Mouse (Mus musculus): ENCODE results near the gene Zfp874b. TPM values are rescaled to one million over a fixed set of nuclear protein-coding genes. Genes with fewer than 3 reads are reported as not detected.

Gene Zfp874b
- polyA plus RNA-seq (2012; ENCODE audit: insufficient read depth, insufficient read length, low replicate concordance, missing spikeins) = 211 and 281 TPM in 2 replicates

GRCm38 (mm10) chr13:67483625-67484423 lies at the start of gene Zfp874b:
Gene Zfp874b (minus strand): TSS chr13:67484258.
- H3K27ac ChIP-seq (ENCODE audit: insufficient read depth, low read depth, low read length) = peak within 1 kb of the TSS; percentile 57
- no peaks in the 10 kb centered on the region; the same call in 1 of the 2 replicates for H3K4me1 ChIP-seq (ENCODE audit: control insufficient read depth, insufficient read depth, low read length)
- no peak for TF ChIP-seq CTCF (IDR thresholded peaks at IDR 0.05; ENCODE audit: insufficient read depth, low read depth, low read length)
- TF ChIP-seq POLR2A (IDR thresholded peaks at IDR 0.05; ENCODE audit: insufficient read depth, low read depth, low read length) = 0 out of 2 replicates have a peak, but pooled peaks have one; percentile 20
- WGBS = 1% methylated on average over 20 of the region's 20 CpGs
- H3K4me3 ChIP-seq (ENCODE audit: insufficient read depth, low read depth, low read length) = peak within 1 kb of the TSS; percentile 65

- 74% methylated on average over 3 of the region's 3 CpGs for WGBS
- no peaks in the 10 kb centered on the region for H3K4me1 ChIP-seq (ENCODE audit: control insufficient read depth, insufficient read depth, low read length)
- H3K4me3 ChIP-seq (ENCODE audit: insufficient read depth, low read depth, low read length) = no peak overlapping the region
- no peak overlapping the region for H3K27ac ChIP-seq (ENCODE audit: insufficient read depth, low read depth, low read length)
- TF ChIP-seq POLR2A (IDR thresholded peaks at IDR 0.05; ENCODE audit: insufficient read depth, low read depth, low read length) (no peak), CTCF (IDR thresholded peaks at IDR 0.05; ENCODE audit: insufficient read depth, low read depth, low read length) (no peak)
These were observed 43.1 kb upstream of the Zfp874b start for GRCm38 (mm10) chr13:67527049-67527730.

GRCm38 (mm10) chr13:67525753-67526410 lies 41.8 kb upstream of the Zfp874b start, which contains the start of the genes Gm26965 and Zfp87:
Gene Gm26965 (minus strand): TSS chr13:67526151.
Gene Zfp87 (minus strand): TSS chr13:67526177.
- no peaks in the 10 kb centered on the region for H3K4me1 ChIP-seq (ENCODE audit: control insufficient read depth, insufficient read depth, low read length)
- no peak within 1 kb of the TSS for H3K27ac ChIP-seq (ENCODE audit: insufficient read depth, low read depth, low read length)
- TF ChIP-seq CTCF (IDR thresholded peaks at IDR 0.05; ENCODE audit: insufficient read depth, low read depth, low read length) (no peak), POLR2A (IDR thresholded peaks at IDR 0.05; ENCODE audit: insufficient read depth, low read depth, low read length) (peak; percentile 68)
- peak within 1 kb of the TSS; percentile 78 for H3K4me3 ChIP-seq (ENCODE audit: insufficient read depth, low read depth, low read length)
- under 1% methylated on average over 27 of the region's 27 CpGs for WGBS

- no peak for TF ChIP-seq POLR2A (IDR thresholded peaks at IDR 0.05; ENCODE audit: insufficient read depth, low read depth, low read length)
- no peak for TF ChIP-seq CTCF (IDR thresholded peaks at IDR 0.05; ENCODE audit: insufficient read depth, low read depth, low read length)
- no peak overlapping the region for H3K27ac ChIP-seq (ENCODE audit: insufficient read depth, low read depth, low read length)
- no peak overlapping the region for H3K4me3 ChIP-seq (ENCODE audit: insufficient read depth, low read depth, low read length)
- H3K4me1 ChIP-seq (ENCODE audit: control insufficient read depth, insufficient read depth, low read length) = peaks cover 6% of the 10 kb centered on the region
- WGBS = 80% methylated on average over 1 of the region's 1 CpGs
These were observed 16.9 kb upstream of the Zfp874b start for GRCm38 (mm10) chr13:67500908-67501307.

- H3K27ac ChIP-seq (ENCODE audit: insufficient read depth, low read depth, low read length) = no peak within 1 kb of the TSS
- peaks cover 6% of the 10 kb centered on the region for H3K4me1 ChIP-seq (ENCODE audit: control insufficient read depth, insufficient read depth, low read length)
- 0 out of 2 replicates have a peak, but pooled peaks have one; percentile 24 for TF ChIP-seq POLR2A (IDR thresholded peaks at IDR 0.05; ENCODE audit: insufficient read depth, low read depth, low read length)
- TF ChIP-seq CTCF (IDR thresholded peaks at IDR 0.05; ENCODE audit: insufficient read depth, low read depth, low read length) = no peak
- WGBS = under 1% methylated on average over 22 of the region's 22 CpGs
- peak within 1 kb of the TSS; percentile 85 for H3K4me3 ChIP-seq (ENCODE audit: insufficient read depth, low read depth, low read length)
These were observed 16.1 kb upstream of the Zfp874b start, which contains the start of gene Zfp58 for GRCm38 (mm10) chr13:67500084-67500719. Gene Zfp58 (minus strand): TSS chr13:67500555.

GRCm38 (mm10) chr13:67495631-67496030 lies 11.6 kb upstream of the Zfp874b start:
- TF ChIP-seq CTCF (IDR thresholded peaks at IDR 0.05; ENCODE audit: insufficient read depth, low read depth, low read length) = no peak
- TF ChIP-seq POLR2A (IDR thresholded peaks at IDR 0.05; ENCODE audit: insufficient read depth, low read depth, low read length) = no peak
- H3K4me3 ChIP-seq (ENCODE audit: insufficient read depth, low read depth, low read length) = no peak overlapping the region
- H3K27ac ChIP-seq (ENCODE audit: insufficient read depth, low read depth, low read length) = no peak overlapping the region
- WGBS = 96% methylated on average over 1 of the region's 1 CpGs
- peaks cover 6% of the 10 kb centered on the region for H3K4me1 ChIP-seq (ENCODE audit: control insufficient read depth, insufficient read depth, low read length)

- peak overlapping the region; percentile 65 for H3K4me3 ChIP-seq (ENCODE audit: insufficient read depth, low read depth, low read length)
- 28% methylated on average over 8 of the region's 8 CpGs for WGBS
- H3K27ac ChIP-seq (ENCODE audit: insufficient read depth, low read depth, low read length) = peak overlapping the region; percentile 57
- no peaks in the 10 kb centered on the region; the same call in 1 of the 2 replicates for H3K4me1 ChIP-seq (ENCODE audit: control insufficient read depth, insufficient read depth, low read length)
- TF ChIP-seq CTCF (IDR thresholded peaks at IDR 0.05; ENCODE audit: insufficient read depth, low read depth, low read length) (no peak), POLR2A (IDR thresholded peaks at IDR 0.05; ENCODE audit: insufficient read depth, low read depth, low read length) (no peak)
These were observed 360 bp upstream of the Zfp874b start for GRCm38 (mm10) chr13:67484424-67484811.

- Histone ChIP-seq H3K4me1 (ENCODE audit: control insufficient read depth, insufficient read depth, low read length) (no peaks in the 10 kb centered on the region; the same call in 1 of the 2 replicates), H3K27ac (ENCODE audit: insufficient read depth, low read depth, low read length) (no peak overlapping the region), H3K4me3 (ENCODE audit: insufficient read depth, low read depth, low read length) (no peak overlapping the region)
- TF ChIP-seq POLR2A (IDR thresholded peaks at IDR 0.05; ENCODE audit: insufficient read depth, low read depth, low read length) (no peak), CTCF (IDR thresholded peaks at IDR 0.05; ENCODE audit: insufficient read depth, low read depth, low read length) (no peak)
- WGBS = 65% methylated on average over 4 of the region's 4 CpGs
These were observed 2.5 kb downstream of the Zfp874b start for GRCm38 (mm10) chr13:67481528-67481927.
